Mouse (Mus musculus): ENCODE measurements at regions not wholly inside any gene's neighbourhood (a gene's known extent, or its start where the extent isn't known, plus 50 kb on each side); places are given as distances from the start of the nearest gene placed in this dataset.

DNA sequence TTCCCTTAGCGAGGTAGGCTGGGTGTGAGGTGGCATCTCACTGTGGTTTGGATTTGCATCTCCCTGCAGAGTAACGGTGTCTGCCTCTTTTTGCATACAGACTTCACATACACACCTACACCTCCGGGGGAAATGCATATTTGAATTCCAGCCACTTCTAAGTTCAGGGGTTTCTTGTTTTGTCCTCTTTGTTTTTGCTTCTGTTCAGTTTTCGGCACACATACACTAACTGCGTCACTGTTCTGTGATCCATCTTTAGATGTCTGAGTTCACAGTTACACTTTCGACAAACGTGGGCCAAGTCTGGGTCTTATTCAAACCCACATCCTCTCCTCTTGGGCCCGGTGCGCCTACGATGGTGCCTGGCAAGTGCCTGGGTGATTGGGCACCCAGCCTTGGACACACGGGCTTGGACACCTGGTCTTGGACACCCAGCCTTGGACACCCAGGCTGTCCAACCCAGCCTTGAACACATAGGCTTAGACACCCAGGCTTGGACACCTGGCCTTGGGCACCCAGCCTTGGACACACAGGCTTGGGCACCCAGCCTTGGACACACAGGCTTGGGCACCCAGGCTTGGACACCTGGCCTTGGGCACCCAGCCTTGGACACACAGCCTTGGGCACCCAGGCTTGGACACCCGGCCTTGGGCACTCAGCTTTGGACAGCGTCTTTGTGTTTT, 51.2 kb upstream of the Smndc1 start:
- H3K9me3 ChIP-seq (ENCODE audit: control insufficient read depth, low read length) = no peaks in the 10 kb centered on the region
- no peak for TF ChIP-seq EP300 (optimal IDR thresholded peaks at IDR 0.05)
- no peak for TF ChIP-seq CTCF (IDR thresholded peaks at IDR 0.05; ENCODE audit: low read depth)
- no peak overlapping the region for H3K27ac ChIP-seq (replicated peaks)
- 0 out of 2 replicates have a peak, but pooled peaks cover 7% of the 10 kb centered on the region for H3K4me1 ChIP-seq (replicated peaks; ENCODE audit: control insufficient read depth, insufficient read depth)
- 81% methylated on average over 13 of the region's 13 CpGs for WGBS
- no peak for DNase-seq (ENCODE audit: low spot score)
- ATAC-seq (ENCODE audit: low FRiP score, low TSS enrichment) = no peak
- no peak overlapping the region for H3K4me2 ChIP-seq (replicated peaks; ENCODE audit: low read depth)
- no peak overlapping the region for H3K4me3 ChIP-seq (ENCODE audit: low read depth, low read length)
- no peaks in the 10 kb centered on the region for H3K36me3 ChIP-seq (ENCODE audit: control insufficient read depth, insufficient read depth, low read length)
- H3K27me3 ChIP-seq (ENCODE audit: control insufficient read depth, insufficient read depth, low read length) = no peaks in the 10 kb centered on the region
- H3K9ac ChIP-seq (ENCODE audit: low read length) = no peak overlapping the region

DNA sequence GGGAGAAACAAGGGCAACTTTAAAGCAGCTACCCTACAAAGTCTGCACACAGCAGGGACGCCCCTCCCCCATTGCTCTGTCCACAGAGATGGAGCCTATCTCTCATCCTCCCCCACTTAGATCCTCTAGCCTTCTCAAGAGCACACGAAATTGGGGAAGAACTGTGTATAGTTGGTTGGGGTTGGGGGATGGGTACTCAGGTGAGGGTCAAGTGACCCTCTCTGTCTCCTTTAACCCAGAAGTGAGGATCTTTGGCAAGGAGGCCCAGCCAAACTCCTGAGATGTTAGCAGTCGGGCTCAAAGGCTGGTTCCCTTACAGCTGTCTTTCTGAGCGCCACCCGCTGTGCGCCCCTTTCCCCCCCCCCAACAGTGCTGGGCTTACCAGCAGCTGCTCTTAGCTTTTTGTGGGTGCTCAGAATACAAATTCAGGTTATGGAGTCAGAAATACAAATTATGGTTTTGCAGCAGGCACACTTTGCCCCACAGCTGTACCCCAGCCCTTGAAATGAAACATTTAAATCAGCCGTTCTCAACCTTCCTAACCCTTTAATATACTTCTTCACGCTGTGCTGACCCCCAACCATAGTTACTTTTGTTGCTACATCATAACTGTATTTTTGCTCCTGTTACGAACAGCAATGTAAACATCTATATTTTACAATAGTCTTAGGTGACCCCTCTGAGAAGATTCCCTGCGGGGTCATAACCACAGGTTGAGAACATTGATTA, 50.1 kb upstream of the Smndc1 start:
- no peaks in the 10 kb centered on the region for H3K36me3 ChIP-seq (ENCODE audit: control insufficient read depth, insufficient read depth, low read length)
- no peak overlapping the region for H3K27ac ChIP-seq (replicated peaks)
- DNase-seq (ENCODE audit: low spot score) = no peak
- no peak for ATAC-seq (ENCODE audit: low FRiP score, low TSS enrichment)
- TF ChIP-seq EP300 (optimal IDR thresholded peaks at IDR 0.05) (no peak), CTCF (IDR thresholded peaks at IDR 0.05; ENCODE audit: low read depth) (no peak)
- no peaks in the 10 kb centered on the region for H3K27me3 ChIP-seq (ENCODE audit: control insufficient read depth, insufficient read depth, low read length)
- 47% methylated on average over 10 of the region's 10 CpGs for WGBS
- no peak overlapping the region for H3K4me2 ChIP-seq (replicated peaks; ENCODE audit: low read depth)
- no peak overlapping the region for H3K4me3 ChIP-seq (ENCODE audit: low read depth, low read length)
- no peaks in the 10 kb centered on the region for H3K9me3 ChIP-seq (ENCODE audit: control insufficient read depth, low read length)
- H3K4me1 ChIP-seq (replicated peaks; ENCODE audit: control insufficient read depth, insufficient read depth) = 0 out of 2 replicates have a peak, but pooled peaks cover 7% of the 10 kb centered on the region
- no peak overlapping the region for H3K9ac ChIP-seq (ENCODE audit: low read length)
